Mouse (Mus musculus) midbrain, embryonic 15.5 days (tissue): Measurements from ENCODE around the gene Fgr. TPM values are rescaled to one million over a fixed set of nuclear protein-coding genes. Genes with fewer than 3 reads are reported as not detected.

Experiments
- ATAC-seq: fragments of 200-750 bp; cut with Nextera tagmentation; replicated peaks from 2 replicates; pipeline ENCODE4 v1.8.0; 2017; ENCODE audit warnings: moderate TSS enrichment
- H3K27ac ChIP-seq: fragments of 300-500 bp; sonication (generic); 2 replicates; pipeline ENCODE4 v1.5.1; 2015; ENCODE audit warnings: mild to moderate bottlenecking, inconsistent platforms
- H3K27me3 ChIP-seq: fragments of 300-500 bp; sonication (generic); replicated peaks from 2 replicates; pipeline ENCODE4 v1.6.1; 2015; ENCODE audit warnings: inconsistent platforms
- H3K36me3 ChIP-seq: fragments of 300-500 bp; sonication (generic); replicated peaks from 2 replicates; pipeline ENCODE4 v1.6.1; 2015; ENCODE audit warnings: inconsistent platforms
- H3K4me1 ChIP-seq: fragments of 300-500 bp; sonication (generic); 2 replicates; pipeline ENCODE4 v1.6.1; 2015; ENCODE audit warnings: inconsistent platforms
- H3K4me2 ChIP-seq: fragments of 300-500 bp; sonication (generic); 2 replicates; pipeline ENCODE4 v1.6.1; 2015; ENCODE audit warnings: inconsistent platforms, mild to moderate bottlenecking, moderate library complexity
- H3K4me3 ChIP-seq: fragments of 300-500 bp; sonication (generic); 2 replicates; pipeline ENCODE4 v1.5.1; 2015; ENCODE audit warnings: mild to moderate bottlenecking, inconsistent platforms
- H3K9ac ChIP-seq: fragments of 300-500 bp; sonication (generic); 2 replicates; pipeline ENCODE4 v1.6.1; 2015; ENCODE audit warnings: mild to moderate bottlenecking, inconsistent platforms
- H3K9me3 ChIP-seq: fragments of 300-500 bp; sonication (generic); 2 replicates; pipeline ENCODE4 v1.6.1; 2016; ENCODE audit warnings: inconsistent platforms
- WGBS: fragments of 180-500 bp; shearing (Covaris S2); methylation state at CpG from one replicate; pipeline ENCODE4 v1.1.7; 2015; ENCODE audit warnings: mixed read lengths; 5-methylcytosine and 5-hydroxymethylcytosine counted together
- polyA plus RNA-seq: library from polyadenylated mRNA; unstranded; fragments of >200 nt; fragmentation: Nextera tagmentation; extraction: Ambion mirVana; gene quantifications from 2 replicates; pipeline ENCODE4 v1.2.1, GENCODE M21; 2015

The Fgr gene
- polyA plus RNA-seq, 1 experiment from 2014 or later: 0.06 TPM

- Histone ChIP-seq H3K4me2 (no peak overlapping the region; the same call in 1 of the 2 replicates), H3K9ac (no peak overlapping the region), H3K4me3 (no peak overlapping the region), H3K27ac (peak overlapping the region; percentile 42; the same call in 1 of the 2 replicates), H3K27me3 (no peaks in the 10 kb centered on the region), H3K36me3 (no peaks in the 10 kb centered on the region), H3K4me1 (peaks cover 76% of the 10 kb centered on the region), H3K9me3 (no peaks in the 10 kb centered on the region)
- 20% methylated on average over 4 of the region's 4 CpGs for WGBS
- no peak for ATAC-seq
Observed at GRCm38 (mm10) chr4:133024404-133024803, 50.5 kb downstream of the Fgr start.

- Histone ChIP-seq H3K36me3 (no peaks in the 10 kb centered on the region), H3K27ac (peak overlapping the region; percentile 42), H3K4me2 (peak overlapping the region; percentile 4; the same call in 1 of the 2 replicates), H3K9ac (0 out of 2 replicates have a peak overlapping the region, but pooled peaks have one; percentile 6), H3K9me3 (no peaks in the 10 kb centered on the region), H3K4me3 (no peak overlapping the region), H3K27me3 (no peaks in the 10 kb centered on the region), H3K4me1 (peaks cover 69% of the 10 kb centered on the region)
- WGBS: 15% methylated on average over 10 of the region's 10 CpGs
- ATAC-seq: no peak
Observed at GRCm38 (mm10) chr4:133024969-133025685, 51.2 kb downstream of the Fgr start.

GRCm38 (mm10) chr4:133026272-133026671 lies 52.4 kb downstream of the Fgr start:
- 0 out of 2 replicates have a peak overlapping the region, but pooled peaks have one; percentile 6 for H3K9ac ChIP-seq
- peaks cover 57% of the 10 kb centered on the region for H3K4me1 ChIP-seq
- peak overlapping the region; percentile 42 for H3K27ac ChIP-seq
- no peak overlapping the region for H3K4me3 ChIP-seq
- no peaks in the 10 kb centered on the region for H3K36me3 ChIP-seq
- 65% methylated on average over 10 of the region's 10 CpGs for WGBS
- no peaks in the 10 kb centered on the region for H3K27me3 ChIP-seq
- no peak overlapping the region for H3K4me2 ChIP-seq
- no peaks in the 10 kb centered on the region for H3K9me3 ChIP-seq
- ATAC-seq: no peak

- no peaks in the 10 kb centered on the region for H3K36me3 ChIP-seq
- H3K4me1 ChIP-seq: peaks cover 51% of the 10 kb centered on the region
- peak overlapping the region; percentile 42; the same call in 1 of the 2 replicates for H3K27ac ChIP-seq
- H3K27me3 ChIP-seq: no peaks in the 10 kb centered on the region
- H3K9me3 ChIP-seq: no peaks in the 10 kb centered on the region
- no peak overlapping the region for H3K4me3 ChIP-seq
- 16% methylated on average over 2 of the region's 2 CpGs for WGBS
- ATAC-seq: no peak
- no peak overlapping the region for H3K4me2 ChIP-seq
- no peak overlapping the region for H3K9ac ChIP-seq
Observed at GRCm38 (mm10) chr4:133026826-133027375, 53.0 kb downstream of the Fgr start.

GRCm38 (mm10) chr4:133027721-133028120 lies 53.8 kb downstream of the Fgr start:
- peaks cover 43% of the 10 kb centered on the region for H3K4me1 ChIP-seq
- H3K27me3 ChIP-seq: no peaks in the 10 kb centered on the region
- no peak overlapping the region for H3K27ac ChIP-seq
- no peak overlapping the region for H3K9ac ChIP-seq
- ATAC-seq: no peak
- no peaks in the 10 kb centered on the region for H3K36me3 ChIP-seq
- WGBS: 60% methylated on average over 10 of the region's 10 CpGs
- H3K4me2 ChIP-seq: no peak overlapping the region
- no peak overlapping the region for H3K4me3 ChIP-seq
- no peaks in the 10 kb centered on the region for H3K9me3 ChIP-seq

- ATAC-seq: no peak
- Histone ChIP-seq H3K4me3 (no peak overlapping the region), H3K27ac (no peak overlapping the region), H3K9me3 (no peaks in the 10 kb centered on the region), H3K36me3 (no peaks in the 10 kb centered on the region), H3K4me2 (no peak overlapping the region), H3K9ac (no peak overlapping the region), H3K27me3 (no peaks in the 10 kb centered on the region), H3K4me1 (peaks cover 38% of the 10 kb centered on the region)
- 93% methylated on average over 6 of the region's 6 CpGs for WGBS
Observed at GRCm38 (mm10) chr4:133028193-133028592, 54.3 kb downstream of the Fgr start.

- H3K27ac ChIP-seq: no peak overlapping the region
- no peak for ATAC-seq
- no peak overlapping the region for H3K4me3 ChIP-seq
- no peak overlapping the region for H3K4me2 ChIP-seq
- no peaks in the 10 kb centered on the region for H3K36me3 ChIP-seq
- 82% methylated on average over 6 of the region's 6 CpGs for WGBS
- H3K4me1 ChIP-seq: peaks cover 31% of the 10 kb centered on the region
- H3K27me3 ChIP-seq: no peaks in the 10 kb centered on the region
- no peaks in the 10 kb centered on the region for H3K9me3 ChIP-seq
- no peak overlapping the region for H3K9ac ChIP-seq
Observed at GRCm38 (mm10) chr4:133028875-133029274, 55.0 kb downstream of the Fgr start.

GRCm38 (mm10) chr4:133032410-133033095 lies 58.7 kb downstream of the Fgr start:
- H3K27me3 ChIP-seq: no peaks in the 10 kb centered on the region

GRCm38 (mm10) chr4:133034478-133034877 lies 60.6 kb downstream of the Fgr start:
- no peak overlapping the region for H3K4me2 ChIP-seq
- WGBS: 83% methylated on average over 10 of the region's 10 CpGs
- H3K36me3 ChIP-seq: no peaks in the 10 kb centered on the region
- H3K27me3 ChIP-seq: no peaks in the 10 kb centered on the region
- peaks cover 28% of the 10 kb centered on the region for H3K4me1 ChIP-seq
- no peak for ATAC-seq
- H3K4me3 ChIP-seq: no peak overlapping the region
- H3K9me3 ChIP-seq: no peaks in the 10 kb centered on the region
- no peak overlapping the region for H3K9ac ChIP-seq
- no peak overlapping the region for H3K27ac ChIP-seq

More at GRCm38 (mm10) chr4:133032410-133033095, 58.7 kb downstream of the Fgr start:
- H3K36me3 ChIP-seq: no peaks in the 10 kb centered on the region
- no peak for ATAC-seq
- no peak overlapping the region for H3K4me2 ChIP-seq
- H3K9ac ChIP-seq: no peak overlapping the region
- 94% methylated on average over 8 of the region's 8 CpGs for WGBS
- no peak overlapping the region for H3K4me3 ChIP-seq
- H3K4me1 ChIP-seq: peaks cover 10% of the 10 kb centered on the region
- H3K27ac ChIP-seq: no peak overlapping the region
- H3K9me3 ChIP-seq: no peaks in the 10 kb centered on the region

- H3K4me2 ChIP-seq: no peak overlapping the region
- H3K9ac ChIP-seq: no peak overlapping the region
- ATAC-seq: no peak
- no peaks in the 10 kb centered on the region for H3K9me3 ChIP-seq
- peaks cover 37% of the 10 kb centered on the region for H3K4me1 ChIP-seq
- no peaks in the 10 kb centered on the region for H3K27me3 ChIP-seq
- no peaks in the 10 kb centered on the region for H3K36me3 ChIP-seq
- no peak overlapping the region for H3K27ac ChIP-seq
- no peak overlapping the region for H3K4me3 ChIP-seq
- WGBS: 84% methylated on average over 1 of the region's 1 CpGs
Observed at GRCm38 (mm10) chr4:133035446-133035845, 61.6 kb downstream of the Fgr start.

GRCm38 (mm10) chr4:133035946-133036345 lies 62.1 kb downstream of the Fgr start:
- H3K4me1 ChIP-seq: peaks cover 42% of the 10 kb centered on the region
- H3K9ac ChIP-seq: no peak overlapping the region
- 75% methylated on average over 3 of the region's 3 CpGs for WGBS
- no peaks in the 10 kb centered on the region for H3K36me3 ChIP-seq
- no peaks in the 10 kb centered on the region for H3K9me3 ChIP-seq
- H3K4me3 ChIP-seq: no peak overlapping the region
- no peak overlapping the region for H3K27ac ChIP-seq
- H3K27me3 ChIP-seq: no peaks in the 10 kb centered on the region
- H3K4me2 ChIP-seq: no peak overlapping the region
- ATAC-seq: no peak

- ATAC-seq: no peak
- no peak overlapping the region for H3K9ac ChIP-seq
- no peaks in the 10 kb centered on the region for H3K27me3 ChIP-seq
- H3K9me3 ChIP-seq: no peaks in the 10 kb centered on the region
- WGBS: 49% methylated on average over 9 of the region's 9 CpGs
- H3K27ac ChIP-seq: no peak overlapping the region
- no peak overlapping the region for H3K4me2 ChIP-seq
- no peak overlapping the region for H3K4me3 ChIP-seq
- peaks cover 55% of the 10 kb centered on the region for H3K4me1 ChIP-seq
- H3K36me3 ChIP-seq: no peaks in the 10 kb centered on the region
Observed at GRCm38 (mm10) chr4:133037293-133037692, 63.4 kb downstream of the Fgr start.
